Mouse (Mus musculus): ENCODE measurements around the gene Slc13a1. TPM values are rescaled to one million over a fixed set of nuclear protein-coding genes. Genes with fewer than 3 reads are reported as not detected.
"Not testable (repeated sequence)": the region's sequence is repeated elsewhere in the genome, so short reads cannot be mapped to it uniquely, and the experiment has no call there.

The Slc13a1 gene
- not detected in 2 replicates for polyA plus RNA-seq (2015; fragmentation: Nextera tagmentation; extraction: Ambion mirVana)

GRCm38 (mm10) chr6:24167734-24168327 is at the start of gene Slc13a1:
TSS of gene Slc13a1 (minus strand) at chr6:24168092.
- Histone ChIP-seq H3K36me3 (ENCODE audit: insufficient read depth, low read length) (no peaks in the 10 kb centered on the region), H3K9ac (replicated peaks; ENCODE audit: low read depth) (no peak within 1 kb of the TSS), H3K4me2 (replicated peaks; ENCODE audit: low read depth, low read length) (no peak within 1 kb of the TSS), H3K27ac (ENCODE audit: low read length) (no peak within 1 kb of the TSS), H3K27me3 (replicated peaks; ENCODE audit: insufficient read depth, low read length) (no peaks in the 10 kb centered on the region), H3K4me3 (ENCODE audit: low read depth, low read length) (no peak within 1 kb of the TSS), H3K4me1 (ENCODE audit: insufficient read depth, low read depth, low read length) (no peaks in the 10 kb centered on the region), H3K9me3 (ENCODE audit: low read length) (no peaks in the 10 kb centered on the region)
- ATAC-seq (no peak), DNase-seq (ENCODE audit: low spot score) (no peak)
- WGBS = 83% methylated on average over 5 of the region's 5 CpGs
- TF ChIP-seq EP300 (IDR thresholded peaks at IDR 0.05) = no peak
- TF ChIP-seq CTCF (IDR thresholded peaks at IDR 0.05) = no peak

- H3K27ac ChIP-seq (ENCODE audit: low read length) = no peak overlapping the region
- H3K36me3 ChIP-seq (ENCODE audit: insufficient read depth, low read length) = no peaks in the 10 kb centered on the region
- no peaks in the 10 kb centered on the region for H3K9me3 ChIP-seq (ENCODE audit: low read length)
- H3K4me2 ChIP-seq (replicated peaks; ENCODE audit: low read depth, low read length) = no peak overlapping the region
- ATAC-seq = no peak
- no peak overlapping the region for H3K9ac ChIP-seq (replicated peaks; ENCODE audit: low read depth)
- H3K4me3 ChIP-seq (ENCODE audit: low read depth, low read length) = no peak overlapping the region
- TF ChIP-seq EP300 (IDR thresholded peaks at IDR 0.05) (no peak), CTCF (IDR thresholded peaks at IDR 0.05) (no peak)
- 66% methylated on average over 3 of the region's 3 CpGs for WGBS
- H3K27me3 ChIP-seq (replicated peaks; ENCODE audit: insufficient read depth, low read length) = no peaks in the 10 kb centered on the region
- H3K4me1 ChIP-seq (ENCODE audit: insufficient read depth, low read depth, low read length) = no peaks in the 10 kb centered on the region
- DNase-seq (ENCODE audit: low spot score) = no peak
Measured at GRCm38 (mm10) chr6:24207866-24208265, 40.0 kb upstream of the Slc13a1 start.

DNA sequence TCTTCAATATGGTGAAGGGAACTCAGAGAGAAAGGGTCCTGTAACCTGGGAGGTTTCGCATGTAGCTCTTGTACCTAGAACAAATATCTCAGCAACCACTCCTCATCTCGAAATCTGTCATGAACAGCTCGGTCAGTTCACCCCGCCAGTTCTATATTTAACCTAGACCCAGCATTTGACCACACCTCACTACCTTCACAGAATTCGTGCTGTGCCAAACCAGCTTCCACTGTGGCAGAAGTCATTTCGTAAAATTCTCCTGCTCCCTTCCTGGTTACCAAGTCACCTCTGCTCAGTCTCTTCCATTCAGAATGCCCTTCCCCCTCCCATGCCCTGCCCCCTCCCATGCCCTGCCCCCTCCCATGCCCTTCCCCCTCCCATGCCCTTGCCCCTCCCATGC is 34.3 kb upstream of the Slc13a1 start:
- DNase-seq (ENCODE audit: low spot score) (no peak), ATAC-seq (no peak)
- H3K9me3 ChIP-seq (ENCODE audit: low read length) = no peaks in the 10 kb centered on the region
- H3K27ac ChIP-seq (ENCODE audit: low read length) = no peak overlapping the region
- H3K9ac ChIP-seq (replicated peaks; ENCODE audit: low read depth) = no peak overlapping the region
- WGBS = 70% methylated on average over 6 of the region's 6 CpGs
- no peaks in the 10 kb centered on the region for H3K27me3 ChIP-seq (replicated peaks; ENCODE audit: insufficient read depth, low read length)
- no peak overlapping the region for H3K4me3 ChIP-seq (ENCODE audit: low read depth, low read length)
- H3K4me1 ChIP-seq (ENCODE audit: insufficient read depth, low read depth, low read length) = no peaks in the 10 kb centered on the region
- H3K36me3 ChIP-seq (ENCODE audit: insufficient read depth, low read length) = no peaks in the 10 kb centered on the region
- TF ChIP-seq EP300 (IDR thresholded peaks at IDR 0.05) (no peak), CTCF (IDR thresholded peaks at IDR 0.05) (no peak)
- H3K4me2 ChIP-seq (replicated peaks; ENCODE audit: low read depth, low read length) = no peak overlapping the region

GRCm38 (mm10) chr6:24200644-24201484 is 33.0 kb upstream of the Slc13a1 start:
- Histone ChIP-seq H3K4me2 (replicated peaks; ENCODE audit: low read depth, low read length) (no peak overlapping the region), H3K9ac (replicated peaks; ENCODE audit: low read depth) (no peak overlapping the region), H3K9me3 (ENCODE audit: low read length) (no peaks in the 10 kb centered on the region), H3K27me3 (replicated peaks; ENCODE audit: insufficient read depth, low read length) (no peaks in the 10 kb centered on the region), H3K4me1 (ENCODE audit: insufficient read depth, low read depth, low read length) (no peaks in the 10 kb centered on the region), H3K4me3 (ENCODE audit: low read depth, low read length) (no peak overlapping the region), H3K36me3 (ENCODE audit: insufficient read depth, low read length) (no peaks in the 10 kb centered on the region), H3K27ac (ENCODE audit: low read length) (no peak overlapping the region)
- no peak for TF ChIP-seq CTCF (IDR thresholded peaks at IDR 0.05)
- no peak for TF ChIP-seq EP300 (IDR thresholded peaks at IDR 0.05)
- ATAC-seq (no peak), DNase-seq (ENCODE audit: low spot score) (no peak)
- WGBS = 76% methylated on average over 12 of the region's 12 CpGs

- H3K4me2 ChIP-seq (replicated peaks; ENCODE audit: low read depth, low read length); ATAC-seq; H3K4me3 ChIP-seq (ENCODE audit: low read depth, low read length); H3K9me3 ChIP-seq (ENCODE audit: low read length); H3K4me1 ChIP-seq (ENCODE audit: insufficient read depth, low read depth, low read length); H3K27me3 ChIP-seq (replicated peaks; ENCODE audit: insufficient read depth, low read length); H3K36me3 ChIP-seq (ENCODE audit: insufficient read depth, low read length); H3K27ac ChIP-seq (ENCODE audit: low read length); H3K9ac ChIP-seq (replicated peaks; ENCODE audit: low read depth); DNase-seq (ENCODE audit: low spot score): not testable (repeated sequence)
- WGBS = 72% methylated on average over 10 of the region's 10 CpGs
Measured at GRCm38 (mm10) chr6:24197501-24198195, 29.8 kb upstream of the Slc13a1 start.

DNA sequence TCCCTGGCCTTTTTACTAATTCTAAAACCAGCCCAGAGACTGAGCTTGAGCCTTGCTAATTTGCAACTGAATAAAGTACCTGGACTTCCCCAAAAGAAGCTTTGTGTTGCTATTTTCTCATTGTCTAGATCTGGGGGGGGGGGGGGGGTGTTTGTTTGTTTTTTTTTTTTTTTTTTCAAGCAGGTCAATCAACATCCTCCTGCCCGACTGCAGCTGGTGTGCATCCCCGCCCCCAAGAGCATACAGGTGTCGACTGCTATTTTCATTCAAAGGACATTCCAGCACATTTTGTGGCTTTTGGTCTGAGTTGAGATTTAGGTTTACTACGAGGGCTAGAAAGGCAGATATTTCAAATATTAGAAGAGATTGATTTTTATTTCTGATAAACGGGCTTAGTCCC is 28.5 kb upstream of the Slc13a1 start:
- H3K4me3 ChIP-seq (ENCODE audit: low read depth, low read length); H3K27ac ChIP-seq (ENCODE audit: low read length); H3K9ac ChIP-seq (replicated peaks; ENCODE audit: low read depth); H3K4me2 ChIP-seq (replicated peaks; ENCODE audit: low read depth, low read length); H3K4me1 ChIP-seq (ENCODE audit: insufficient read depth, low read depth, low read length); H3K36me3 ChIP-seq (ENCODE audit: insufficient read depth, low read length); H3K27me3 ChIP-seq (replicated peaks; ENCODE audit: insufficient read depth, low read length); H3K9me3 ChIP-seq (ENCODE audit: low read length); DNase-seq (ENCODE audit: low spot score); ATAC-seq: not testable (repeated sequence)
- 54% methylated on average over 5 of the region's 5 CpGs for WGBS

Measured in lung, postnatal 0 days (tissue).